Mouse (Mus musculus) heart, embryonic 11.5 days (tissue): ENCODE data around the gene Haao. TPM values are rescaled to one million over a fixed set of nuclear protein-coding genes. Genes with fewer than 3 reads are reported as not detected.

Experiments
- polyA plus RNA-seq: library from polyadenylated mRNA; unstranded; fragments of >200 nt; fragmentation: Nextera tagmentation; extraction: Ambion mirVana; gene quantifications from 2 replicates; pipeline ENCODE4 v1.2.1, GENCODE M21; 2014

Haao gene
- polyA plus RNA-seq, 1 experiment from 2014 or later: 0.21 TPM

Other genes starting within 250 kb of the Haao start
- not detected in 2 replicates for gene Kcng3, start 216.1 kb downstream of the Haao start, polyA plus RNA-seq
- gene Mta3, start 141.8 kb downstream of the Haao start, polyA plus RNA-seq: 38.1 and 48.6 TPM in 2 replicates